Mouse (Mus musculus): Measurements from ENCODE around the gene Ubxn6.
A peak's percentile ranks its signal among the peaks of the same experiment; 100 is the strongest.
"Not testable (repeated sequence)": the region's sequence is repeated elsewhere in the genome, so short reads cannot be mapped to it uniquely, and the experiment has no call there.

Gene Ubxn6

DNA sequence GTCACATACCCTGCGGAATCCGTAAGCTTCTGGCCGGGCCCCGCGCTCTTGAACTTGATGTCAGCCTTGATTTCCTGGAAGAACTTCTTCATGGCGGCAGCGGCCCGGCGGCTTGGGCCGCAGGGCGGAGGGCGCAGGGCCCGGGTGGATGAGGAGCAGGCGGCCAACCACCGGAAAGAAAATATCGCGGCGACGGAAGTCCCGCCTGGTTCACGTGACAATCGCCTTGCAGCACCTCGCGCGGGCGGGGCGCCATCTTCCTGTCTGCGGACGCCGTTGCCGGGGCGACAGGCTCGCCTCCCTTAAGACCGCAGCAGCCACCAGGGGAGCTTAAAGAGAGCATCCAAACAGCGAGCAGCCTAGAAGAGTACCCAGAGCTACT is at the start of gene Ubxn6:
TSS of gene Ubxn6 (minus strand) at position 202 of the 382 bp plus-strand sequence.
- peak; percentile 99 for DNase-seq (ENCODE audit: low read depth, low spot score)

DNA sequence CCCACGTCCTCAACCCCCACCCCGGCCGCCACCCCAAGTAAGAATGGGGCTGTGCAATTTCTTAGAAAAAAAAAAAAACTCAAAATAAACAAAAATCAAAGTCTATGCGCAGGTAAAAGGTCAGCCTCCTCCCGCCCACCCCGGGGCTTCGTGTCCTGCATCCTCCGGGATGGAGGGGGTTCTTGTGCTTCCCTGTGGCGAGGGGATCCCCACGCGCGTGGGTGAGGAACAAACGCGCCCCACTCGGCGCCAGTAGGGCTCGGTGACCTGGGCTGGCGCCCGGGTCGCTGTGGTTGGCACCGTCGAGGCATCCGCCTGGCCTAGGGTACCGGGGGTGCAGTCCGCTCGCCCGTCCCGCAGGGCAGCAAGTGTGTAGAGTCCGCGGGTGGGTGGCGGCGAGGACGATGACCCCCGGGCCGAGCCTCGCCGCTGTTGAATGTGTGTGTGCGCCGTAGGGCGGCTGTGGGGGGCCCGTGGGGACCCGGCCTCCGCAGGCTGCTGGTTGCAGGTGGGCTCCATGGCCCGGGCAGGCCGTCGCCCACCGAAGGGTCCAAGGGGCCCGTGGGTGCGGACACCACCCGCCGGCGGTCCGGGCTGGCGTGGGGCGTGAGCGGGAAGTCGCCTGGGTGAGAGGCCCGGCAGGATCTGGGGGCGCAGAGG is 49.0 kb upstream of the Ubxn6 start:
- DNase-seq (ENCODE audit: low read depth, low spot score): no peak

DNA sequence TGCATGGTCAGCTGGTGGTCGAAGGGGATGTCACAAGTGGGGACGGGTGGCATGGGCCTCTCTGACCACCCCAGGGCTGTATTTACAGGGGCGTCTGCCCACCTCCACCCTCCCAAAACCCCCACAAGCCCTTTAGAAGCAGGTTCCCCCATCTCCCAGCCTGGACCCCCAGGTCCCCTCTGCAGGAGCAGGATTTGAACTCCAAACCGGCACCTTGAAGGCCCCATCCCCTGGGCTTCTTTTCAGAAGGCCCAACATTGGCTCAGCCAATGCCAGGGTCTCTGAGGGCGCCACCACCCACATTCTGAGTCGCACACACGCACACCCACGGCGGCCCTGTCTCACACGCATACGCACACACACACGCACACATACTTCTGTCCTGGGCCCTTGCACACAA is 48.3 kb upstream of the Ubxn6 start:
- DNase-seq (ENCODE audit: low read depth, low spot score): no peak

DNA sequence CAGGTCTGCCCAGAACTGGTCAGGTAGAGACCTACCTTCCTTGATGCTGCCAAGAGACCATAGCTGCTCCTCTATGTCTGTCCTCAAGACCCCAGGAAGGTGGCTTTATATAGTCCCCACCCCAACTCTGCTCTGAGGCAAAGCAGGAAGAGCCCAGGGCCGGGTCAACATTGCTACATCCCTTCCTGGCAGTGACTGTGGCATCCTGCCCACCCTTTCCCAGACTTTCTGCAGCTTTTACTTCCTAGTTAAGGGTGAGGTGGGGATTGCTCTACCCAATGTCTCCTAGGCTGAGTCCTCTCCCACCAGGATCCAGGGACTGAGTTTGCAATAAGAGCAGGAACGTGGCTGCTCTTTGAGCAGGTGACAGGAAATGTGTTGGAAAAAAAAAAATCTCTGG is 47.0 kb upstream of the Ubxn6 start, which contains the start of gene Lrg1:
TSS of gene Lrg1 (minus strand) at position 176 of the 400 bp plus-strand sequence.
- DNase-seq (ENCODE audit: low read depth, low spot score): no peak

DNA sequence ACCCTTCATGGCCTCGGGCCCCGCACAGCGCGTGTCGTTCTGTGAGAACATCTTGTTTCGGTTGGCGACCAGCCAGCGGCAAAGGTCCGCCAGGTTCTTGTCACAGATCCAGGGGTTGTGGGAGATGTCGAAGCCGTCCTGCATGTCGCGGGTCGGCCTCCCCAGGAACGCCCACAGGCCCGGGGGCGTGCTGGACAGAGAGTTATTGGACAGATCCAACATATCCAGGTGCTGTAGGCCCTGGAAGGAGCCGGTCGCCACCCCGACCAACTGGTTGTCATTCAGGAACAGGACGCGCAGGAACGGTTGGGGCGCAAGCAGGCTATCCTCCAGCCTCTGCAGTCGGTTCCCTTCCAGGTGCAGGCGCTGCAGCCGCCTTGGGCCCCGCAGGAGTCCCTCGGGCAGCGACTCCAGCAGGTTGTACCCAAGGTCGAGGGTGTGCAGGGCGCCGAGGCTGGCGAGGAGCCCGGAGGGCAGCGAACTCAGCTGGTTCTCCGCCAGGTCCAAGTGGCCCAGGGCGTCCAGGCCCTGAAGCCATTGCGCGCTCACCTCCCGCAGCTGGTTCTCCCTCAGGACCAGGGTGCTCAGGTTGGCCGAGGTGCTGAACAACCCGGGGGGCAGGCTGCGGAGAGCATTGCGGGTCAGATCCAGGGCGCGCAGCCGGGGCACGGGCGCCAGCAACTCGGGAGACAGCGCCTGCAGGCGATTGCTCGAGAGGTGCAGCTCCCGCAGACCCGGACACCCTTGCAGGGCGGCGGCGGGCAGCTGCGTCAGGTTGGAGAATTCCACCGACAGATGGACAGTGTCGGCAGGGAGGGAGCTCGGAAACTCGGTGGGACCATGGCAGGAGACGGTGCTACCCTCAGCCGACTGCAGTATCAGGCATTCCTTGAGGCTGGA is 45.4 kb upstream of the Ubxn6 start:
- peak; percentile 54 for DNase-seq (ENCODE audit: low read depth, low spot score)

DNA sequence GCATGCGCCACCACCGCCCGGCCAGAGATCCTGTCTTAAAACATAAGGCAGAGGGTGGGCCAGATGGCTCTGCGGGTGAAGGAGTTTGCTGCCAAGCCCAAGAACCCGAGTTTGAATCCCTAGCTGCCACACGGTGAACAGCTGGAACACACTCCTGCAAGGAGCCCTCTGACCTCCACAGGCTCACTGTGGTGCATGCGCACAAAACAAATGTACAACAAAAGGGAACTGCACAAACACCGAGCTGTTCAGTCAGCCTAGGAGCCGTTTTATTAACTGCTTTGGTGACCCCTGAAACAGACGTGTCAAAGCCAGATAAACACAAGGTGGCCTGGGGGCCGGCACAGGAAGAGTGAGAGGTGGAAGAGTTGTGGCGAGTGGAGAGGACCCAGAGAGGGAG is 44.6 kb upstream of the Ubxn6 start:
- no peak for DNase-seq (ENCODE audit: low read depth, low spot score)

DNA sequence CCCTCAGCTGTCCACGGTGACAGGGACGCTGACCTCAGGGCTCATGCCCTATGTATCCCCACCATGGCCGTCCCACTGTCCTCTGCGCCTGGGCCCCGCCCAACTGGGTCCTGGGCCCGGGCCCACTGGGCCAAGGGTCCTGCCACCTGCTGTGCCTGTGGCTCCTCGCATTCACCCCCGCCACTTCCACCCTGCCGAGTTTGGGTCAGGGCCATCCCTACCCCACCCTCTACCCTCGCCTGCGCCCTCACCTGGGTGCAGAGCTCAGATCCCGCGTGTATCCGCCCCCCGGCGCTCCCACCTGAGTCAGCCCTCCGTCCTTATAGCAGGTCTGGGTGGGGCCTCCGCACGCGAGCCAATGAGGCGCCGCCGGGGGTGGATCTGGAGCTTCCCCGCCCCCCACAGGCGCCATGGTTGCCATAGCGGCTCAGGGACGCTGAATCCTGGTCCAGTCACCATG is 42.5 kb upstream of the Ubxn6 start, which contains the start of gene Plin5:
TSS of gene Plin5 (minus strand) at position 346 of the 460 bp plus-strand sequence.
- DNase-seq (ENCODE audit: low read depth, low spot score): peak; percentile 85

DNA sequence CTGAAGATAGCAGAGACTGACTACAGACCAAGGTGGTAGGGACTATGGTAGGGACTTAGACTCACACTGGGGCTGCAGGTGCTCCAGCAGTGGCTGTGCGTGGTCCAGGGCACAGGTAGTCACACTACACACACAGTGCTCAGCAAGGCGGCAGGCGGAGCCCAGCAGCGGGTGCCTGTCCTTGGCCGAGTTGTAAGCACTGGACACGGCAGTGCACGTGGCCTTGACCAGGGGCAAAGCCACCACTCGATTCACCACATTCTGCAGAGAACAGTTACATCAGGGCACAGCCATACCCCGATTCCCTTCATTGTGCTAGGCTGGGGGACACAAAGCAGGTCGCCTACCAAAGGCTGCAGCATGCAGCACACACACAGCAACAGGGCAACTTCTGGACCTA is 41.4 kb upstream of the Ubxn6 start:
- no peak for DNase-seq (ENCODE audit: low read depth, low spot score)

DNA sequence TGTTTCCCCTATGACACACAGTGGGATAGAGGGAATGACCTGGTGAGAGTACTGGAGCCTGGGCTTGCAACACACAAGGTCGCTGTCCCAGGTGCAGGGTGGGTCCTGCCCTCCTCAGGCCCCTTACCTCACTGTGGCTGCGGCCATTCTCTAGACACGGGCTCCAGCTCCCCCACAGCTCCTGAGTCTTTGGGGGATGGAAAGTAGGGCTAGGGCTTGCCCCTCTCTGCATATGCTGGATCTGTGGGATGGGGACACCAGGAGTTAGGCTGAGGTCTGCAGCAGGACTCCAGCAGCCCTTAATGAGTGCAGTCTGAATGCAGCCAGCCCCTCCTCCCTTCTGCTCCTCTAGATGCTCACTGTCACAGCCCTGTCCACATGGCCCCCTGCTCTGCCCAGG is 37.9 kb upstream of the Ubxn6 start:
- DNase-seq (ENCODE audit: low read depth, low spot score): no peak

DNA sequence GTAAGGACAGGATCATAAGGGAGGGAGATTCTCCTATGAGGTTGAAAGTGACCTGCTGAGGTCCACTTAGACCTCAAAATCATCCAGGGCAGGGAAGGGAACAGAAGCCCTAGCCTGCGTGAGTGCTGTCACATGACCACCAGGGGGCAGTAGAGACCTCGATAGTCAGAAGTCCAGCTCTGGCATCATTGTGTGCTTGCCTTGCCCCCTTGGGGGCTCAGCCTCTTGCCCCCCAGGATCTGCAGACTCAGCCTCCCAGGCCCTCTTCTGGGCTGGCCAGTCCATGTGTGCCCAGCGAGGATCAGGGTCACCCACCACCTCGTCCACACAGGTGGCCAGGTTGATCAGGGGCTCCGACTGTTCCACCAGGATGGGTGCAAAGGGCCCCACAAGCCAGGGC is 37.0 kb upstream of the Ubxn6 start:
- peak; percentile 81 for DNase-seq (ENCODE audit: low read depth, low spot score)

DNA sequence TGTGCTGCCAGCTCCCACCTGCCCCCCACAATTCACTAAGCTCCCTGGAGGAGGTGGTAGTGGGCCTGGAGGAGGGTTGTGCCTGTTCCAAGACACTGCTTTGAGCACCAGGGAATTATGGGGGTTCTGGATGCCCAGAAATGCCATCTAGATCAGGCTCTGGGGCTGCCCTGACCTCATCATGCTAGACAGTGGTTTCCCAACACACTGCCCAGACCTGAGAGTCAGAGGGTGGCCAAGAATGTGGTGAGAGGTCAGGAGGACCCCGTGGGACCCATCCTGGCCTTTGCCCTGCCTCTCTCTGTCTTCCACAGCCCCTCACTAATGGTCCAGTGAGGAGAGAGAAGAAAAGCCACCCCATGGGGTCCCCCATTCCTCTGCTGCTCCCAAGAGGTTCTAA is 36.2 kb upstream of the Ubxn6 start:
- DNase-seq (ENCODE audit: low read depth, low spot score): no peak

DNA sequence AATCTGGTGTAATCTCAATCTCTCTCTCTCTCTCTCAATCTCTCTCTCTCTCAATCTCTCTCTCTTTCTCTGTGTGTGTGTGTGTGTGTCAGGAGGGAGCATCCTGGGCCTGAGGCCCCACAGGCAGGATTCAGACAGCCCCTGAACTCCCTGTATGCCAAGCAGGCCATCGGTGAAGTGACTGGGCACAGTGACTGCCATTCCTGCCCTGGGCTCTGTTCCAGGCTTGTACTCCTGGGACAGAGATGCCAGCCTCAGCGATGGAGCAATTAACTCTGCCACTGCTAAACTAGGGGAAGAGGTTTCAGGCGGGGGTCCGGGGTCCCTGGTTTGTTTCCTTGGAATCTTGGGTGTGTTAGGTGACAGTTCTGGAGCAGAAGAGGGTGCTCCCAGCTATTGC is 35.7 kb upstream of the Ubxn6 start:
- DNase-seq (ENCODE audit: low read depth, low spot score): no peak

DNA sequence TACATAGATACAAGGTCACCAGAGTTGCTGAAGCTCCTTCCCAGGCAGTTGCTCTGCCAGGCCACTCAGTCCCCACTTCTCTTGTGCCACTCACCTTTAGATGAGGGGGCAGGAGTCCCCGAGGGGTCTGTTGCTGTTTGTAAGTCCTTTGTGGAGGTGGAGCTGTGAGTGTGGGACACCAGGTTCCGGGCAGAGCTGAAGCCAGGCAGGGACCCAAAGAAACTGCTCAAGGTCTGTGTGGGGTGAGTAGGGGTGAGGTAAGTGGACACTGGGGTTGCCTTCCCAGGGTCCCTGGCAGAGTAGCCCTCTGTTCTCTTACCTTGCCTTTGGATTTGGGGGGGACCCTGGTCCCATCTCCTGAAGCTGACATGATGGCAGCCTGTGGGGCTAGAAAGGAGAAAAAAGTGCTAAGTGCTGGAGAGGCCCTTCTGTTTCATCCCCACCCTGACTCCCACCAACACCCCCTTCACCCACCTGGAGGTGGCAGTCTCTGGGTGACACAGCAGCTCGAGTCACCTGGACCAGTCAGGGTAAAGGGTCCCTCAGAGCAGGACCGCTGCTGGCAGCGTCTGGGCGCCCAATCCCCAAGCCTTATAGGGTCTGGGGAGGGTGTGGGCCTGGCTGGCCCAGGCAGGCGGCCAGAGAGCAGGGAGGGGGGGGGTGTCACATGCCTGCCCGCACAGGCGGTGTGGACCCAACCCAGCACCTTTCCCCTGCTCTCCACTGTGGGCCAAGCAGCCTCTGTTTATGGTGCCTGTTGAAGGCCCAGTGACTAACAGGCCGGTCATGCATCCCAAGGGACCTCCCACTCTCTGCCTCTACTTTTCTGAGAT is 34.6 kb upstream of the Ubxn6 start, which contains the start of gene Plin4:
TSS of gene Plin4 (minus strand) at position 585 of the 833 bp plus-strand sequence.
- no peak for DNase-seq (ENCODE audit: low read depth, low spot score)

DNA sequence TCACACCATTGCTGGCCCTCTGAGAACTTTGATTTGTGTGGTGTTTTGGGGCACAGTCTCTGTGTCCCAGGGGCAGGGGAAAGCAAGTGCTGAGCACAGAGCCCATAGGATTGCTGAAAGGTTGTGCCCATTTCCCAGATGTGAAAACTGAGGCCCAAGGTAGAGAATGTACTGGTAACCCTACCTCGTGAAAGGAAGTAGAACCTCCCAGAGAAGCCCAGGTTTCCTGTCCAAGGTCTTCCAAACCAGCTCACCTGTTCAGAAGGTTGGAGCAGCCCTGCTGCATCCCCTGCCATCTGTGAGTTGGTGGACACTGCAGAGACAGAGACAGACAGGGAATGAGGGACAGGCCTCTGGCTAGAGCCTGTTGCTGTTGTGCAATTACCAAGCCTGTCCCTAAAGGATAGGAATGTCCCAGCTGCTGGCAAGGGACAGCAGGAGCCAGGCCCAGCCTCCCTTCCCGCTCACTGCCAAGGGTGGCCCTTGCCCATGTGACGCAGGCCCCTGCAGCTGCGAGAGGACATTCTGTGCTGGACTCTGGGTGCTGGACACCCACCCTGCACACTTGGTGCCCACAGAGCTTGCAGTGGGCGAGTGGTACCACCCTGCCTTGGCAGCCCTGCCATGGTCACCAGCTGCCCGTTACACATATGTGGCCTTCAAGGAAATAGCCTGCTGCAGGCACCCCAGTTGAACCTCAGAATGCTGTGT is 33.7 kb upstream of the Ubxn6 start:
- DNase-seq (ENCODE audit: low read depth, low spot score): no peak

DNA sequence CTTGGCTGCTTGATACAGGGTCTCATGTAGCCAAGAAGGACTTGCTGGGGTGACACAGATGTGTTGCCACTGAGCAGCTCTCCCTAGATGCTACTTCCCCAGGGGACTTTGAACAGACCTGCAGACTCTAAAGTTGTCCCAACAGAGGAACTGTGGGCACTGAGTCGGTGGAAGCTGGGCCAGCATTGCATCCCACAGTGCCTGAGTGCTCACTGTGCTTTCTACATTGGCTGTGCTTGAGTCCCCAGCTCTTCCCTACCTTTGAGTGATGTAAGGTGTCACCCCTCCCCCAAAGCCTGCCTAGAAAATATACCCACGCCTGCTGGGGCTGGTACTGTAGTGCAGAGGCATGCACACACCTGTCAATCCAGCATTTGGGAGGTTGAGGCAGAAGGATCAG is 32.9 kb upstream of the Ubxn6 start:
- no peak for DNase-seq (ENCODE audit: low read depth, low spot score)

DNA sequence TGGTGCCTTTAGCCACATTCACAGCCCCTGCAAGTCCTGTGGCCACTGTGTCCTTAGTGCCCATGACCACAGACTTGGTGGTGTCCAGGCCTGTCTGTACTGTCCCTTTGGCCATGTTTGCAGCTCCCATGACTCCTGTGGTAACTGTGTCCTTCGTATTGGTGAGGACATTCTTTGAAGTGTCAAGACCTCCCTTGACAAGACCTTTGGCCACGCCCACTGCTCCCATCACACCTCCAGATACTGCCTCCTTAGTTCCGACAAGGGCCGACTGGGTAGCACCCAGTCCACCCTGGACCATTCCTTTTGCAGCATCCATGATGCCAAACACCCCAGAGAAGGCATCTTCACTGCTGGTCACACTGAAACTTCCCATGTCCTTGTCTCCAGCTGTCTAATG is 32.2 kb upstream of the Ubxn6 start:
- no peak for DNase-seq (ENCODE audit: low read depth, low spot score)

DNA sequence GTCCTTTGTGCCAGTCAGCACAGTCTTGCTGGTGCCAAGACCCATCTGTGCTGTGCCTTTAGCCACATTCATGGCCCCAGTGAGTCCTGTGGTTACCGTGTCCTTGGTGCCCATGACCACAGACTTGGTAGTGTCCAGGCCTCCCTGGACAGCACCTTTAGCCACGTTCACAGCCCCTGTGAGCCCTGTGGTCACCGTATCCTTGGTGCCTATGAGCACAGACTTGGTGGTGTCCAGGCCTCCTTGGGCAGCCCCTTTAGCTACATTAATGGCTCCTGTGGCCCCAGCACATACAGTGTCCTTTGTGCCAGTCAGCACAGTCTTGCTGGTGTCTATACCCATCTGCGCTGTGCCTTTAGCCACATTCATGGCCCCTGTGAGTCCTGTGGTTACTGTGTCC is 31.6 kb upstream of the Ubxn6 start:
- not testable (repeated sequence) for DNase-seq (ENCODE audit: low read depth, low spot score)

DNA sequence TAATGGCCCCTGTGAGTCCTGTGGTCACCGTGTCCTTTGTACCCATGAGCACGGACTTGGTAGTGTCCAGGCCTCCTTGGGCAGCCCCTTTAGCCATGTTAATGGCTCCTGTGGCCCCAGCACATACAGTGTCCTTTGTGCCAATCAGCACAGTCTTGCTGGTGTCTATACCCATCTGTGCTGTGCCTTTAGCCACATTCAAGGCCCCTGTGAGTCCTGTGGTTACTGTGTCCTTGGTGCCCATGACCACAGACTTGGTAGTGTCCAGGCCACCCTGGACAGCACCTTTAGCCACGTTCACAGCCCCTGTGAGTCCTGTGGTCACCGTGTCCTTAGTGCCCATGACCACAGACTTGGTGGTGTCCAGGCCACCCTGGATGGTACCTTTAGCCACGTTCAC is 30.0 kb upstream of the Ubxn6 start:
- not testable (repeated sequence) for DNase-seq (ENCODE audit: low read depth, low spot score)

DNA sequence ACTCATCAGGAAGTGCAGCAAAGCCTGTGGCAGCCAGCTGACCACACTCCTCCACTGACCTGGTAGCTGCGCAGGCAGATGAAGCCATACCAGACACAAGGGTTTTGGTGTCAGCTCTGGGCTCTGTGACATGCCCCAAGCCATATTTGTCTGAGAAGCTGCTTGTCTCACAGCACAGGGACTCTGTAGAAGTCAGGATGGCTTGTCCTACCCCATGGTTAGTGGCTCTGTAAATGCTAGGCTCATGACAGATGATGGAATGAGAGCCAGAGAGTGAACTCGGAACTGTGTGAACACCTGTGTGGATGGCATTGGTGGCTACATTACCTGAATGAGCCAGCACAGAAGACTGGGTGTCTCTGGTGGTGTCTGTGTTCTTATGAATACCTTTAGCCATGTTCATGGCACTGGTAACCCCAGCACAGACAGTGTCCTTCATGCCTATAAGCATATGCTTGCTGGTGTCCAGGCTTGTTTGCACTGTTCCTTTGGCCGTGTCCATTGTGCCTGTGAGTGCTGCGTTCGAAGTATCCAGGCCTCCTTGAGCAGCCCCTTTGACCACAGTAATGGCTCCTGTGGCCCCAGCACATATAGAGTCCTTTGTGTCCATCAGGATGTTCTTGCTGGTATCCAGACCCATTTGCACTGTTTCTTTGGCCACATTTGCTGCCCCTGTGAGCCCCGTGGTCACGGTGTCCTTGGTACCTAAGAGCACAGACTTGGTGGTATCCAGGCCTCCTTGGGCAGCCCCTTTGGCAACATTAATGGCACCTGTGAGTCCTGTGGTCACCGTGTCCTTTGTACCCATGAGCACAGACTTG is 28.8 kb upstream of the Ubxn6 start:
- DNase-seq (ENCODE audit: low read depth, low spot score): no peak

DNA sequence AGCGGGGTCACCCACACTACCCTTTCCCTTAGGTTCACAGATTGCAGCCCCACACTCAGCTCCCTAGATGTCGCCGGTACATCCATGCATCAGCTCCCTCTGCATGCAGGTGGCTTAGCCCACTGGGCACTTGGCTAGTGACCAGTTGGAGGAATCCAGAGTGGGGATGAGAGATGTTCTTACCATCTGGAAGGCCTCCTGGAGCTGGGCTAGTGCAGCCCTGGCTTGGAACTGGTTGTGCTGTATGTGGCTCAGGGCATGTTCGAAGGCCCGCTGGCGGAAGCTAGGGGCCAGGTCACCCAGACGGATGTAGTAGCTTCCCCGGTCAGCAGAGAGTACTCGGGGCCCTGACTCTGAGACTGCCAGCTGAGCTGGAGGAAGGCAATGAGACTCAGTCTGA is 28.1 kb upstream of the Ubxn6 start:
- no peak for DNase-seq (ENCODE audit: low read depth, low spot score)
